Mouse (Mus musculus) embryo, embryonic 11.5 days (tissue): ENCODE data around the gene Tcerg1l.

Experiments
- DNase-seq: peaks from one replicate; pipeline ENCODE4 v3.0.0-alpha.2; 2012; ENCODE audit warnings: low read depth, low spot score

Gene Tcerg1l

GRCm38 (mm10) chr7:138397485-138398181, at the start of gene Tcerg1l:
Tcerg1l (minus strand) TSS chr7:138397730.
- peak; percentile 26 for DNase-seq

- no peak for DNase-seq
These were observed 44.6 kb upstream of the Tcerg1l start for GRCm38 (mm10) chr7:138442096-138442495.

GRCm38 (mm10) chr7:138432541-138432940, 35.0 kb upstream of the Tcerg1l start:
- no peak for DNase-seq

GRCm38 (mm10) chr7:138431456-138431855, 33.9 kb upstream of the Tcerg1l start:
- DNase-seq: no peak

- DNase-seq: peak; percentile 22
These were observed 32.4 kb upstream of the Tcerg1l start for GRCm38 (mm10) chr7:138429916-138430315.

- no peak for DNase-seq
These were observed 31.3 kb upstream of the Tcerg1l start for GRCm38 (mm10) chr7:138428826-138429225.

- DNase-seq: peak; percentile 19
These were observed 29.9 kb upstream of the Tcerg1l start for GRCm38 (mm10) chr7:138427441-138427840.

GRCm38 (mm10) chr7:138413496-138413895, 16.0 kb upstream of the Tcerg1l start:
- DNase-seq: no peak

- no peak for DNase-seq
These were observed 4.1 kb upstream of the Tcerg1l start for GRCm38 (mm10) chr7:138401641-138402040.

GRCm38 (mm10) chr7:138400506-138401272, 3.2 kb upstream of the Tcerg1l start:
- no peak for DNase-seq

GRCm38 (mm10) chr7:138398182-138398793, 758 bp upstream of the Tcerg1l start:
- DNase-seq: peak; percentile 66

GRCm38 (mm10) chr7:138396863-138397484, 556 bp downstream of the Tcerg1l start:
- peak; percentile 57 for DNase-seq

- no peak for DNase-seq
These were observed 1.2 kb downstream of the Tcerg1l start for GRCm38 (mm10) chr7:138396109-138396862.

- no peak for DNase-seq
These were observed 7.6 kb downstream of the Tcerg1l start for GRCm38 (mm10) chr7:138389941-138390340.

- no peak for DNase-seq
These were observed 8.5 kb downstream of the Tcerg1l start for GRCm38 (mm10) chr7:138389071-138389470.

GRCm38 (mm10) chr7:138379221-138379620, 18.3 kb downstream of the Tcerg1l start:
- DNase-seq: no peak

- no peak for DNase-seq
These were observed 19.0 kb downstream of the Tcerg1l start for GRCm38 (mm10) chr7:138378546-138378945.

GRCm38 (mm10) chr7:138375573-138375972, 22.0 kb downstream of the Tcerg1l start:
- DNase-seq: no peak

- DNase-seq: no peak
These were observed 23.2 kb downstream of the Tcerg1l start for GRCm38 (mm10) chr7:138374376-138374775.

GRCm38 (mm10) chr7:138373530-138373929, 24.0 kb downstream of the Tcerg1l start:
- no peak for DNase-seq

GRCm38 (mm10) chr7:138367570-138367969, 30.0 kb downstream of the Tcerg1l start:
- DNase-seq: no peak
